Mouse (Mus musculus): ENCODE measurements around the gene Ptpn14. TPM values are rescaled to one million over a fixed set of nuclear protein-coding genes. Genes with fewer than 3 reads are reported as not detected.

Gene Ptpn14
- polyA plus RNA-seq, 1 experiment from 2014 or later, result 10.7 TPM

GRCm38 (mm10) chr1:189811778-189812177 is 83.7 kb downstream of the Ptpn14 start:
- Histone ChIP-seq H3K4me1 (peaks cover 40% of the 10 kb centered on the region), H3K27me3 (no peaks in the 10 kb centered on the region), H3K27ac (replicated peaks) (no peak overlapping the region), H3K36me3 (peaks cover 9% of the 10 kb centered on the region; the same call in 1 of the 2 replicates), H3K4me3 (replicated peaks) (no peak overlapping the region), H3K9ac (no peak overlapping the region), H3K4me2 (replicated peaks) (no peak overlapping the region), H3K9me3 (replicated peaks) (no peaks in the 10 kb centered on the region)
- 65% methylated on average over 2 of the region's 2 CpGs for WGBS
- no peak for ATAC-seq (ENCODE audit: insufficient number of reproducible peaks, low FRiP score, low TSS enrichment, low read depth)

DNA sequence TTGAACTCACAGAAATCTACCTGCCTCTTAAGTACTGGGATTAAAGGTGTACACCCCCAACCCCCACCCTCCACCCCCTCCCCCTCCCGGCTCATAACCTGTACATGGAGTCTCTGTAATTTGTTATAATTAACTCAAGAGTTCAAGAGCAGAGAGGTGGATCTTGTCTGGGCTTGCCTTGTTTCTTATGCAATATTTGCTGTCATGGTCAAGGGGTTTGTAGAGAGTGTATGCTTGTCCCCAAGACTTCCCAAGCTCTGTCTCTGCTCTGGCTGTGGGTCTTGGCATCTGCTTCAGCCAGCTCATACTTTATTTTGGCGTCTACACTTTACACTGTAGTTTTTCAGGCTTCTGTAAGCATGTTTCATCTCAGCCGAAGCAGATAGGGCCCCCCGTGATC is 86.3 kb downstream of the Ptpn14 start:
- H3K4me2 ChIP-seq (replicated peaks), result no peak overlapping the region
- H3K9me3 ChIP-seq (replicated peaks), result no peaks in the 10 kb centered on the region
- H3K27ac ChIP-seq (replicated peaks), result peak overlapping the region; percentile 82
- H3K27me3 ChIP-seq, result no peaks in the 10 kb centered on the region
- no peak for ATAC-seq (ENCODE audit: insufficient number of reproducible peaks, low FRiP score, low TSS enrichment, low read depth)
- 68% methylated on average over 4 of the region's 4 CpGs for WGBS
- no peak overlapping the region for H3K4me3 ChIP-seq (replicated peaks)
- no peak overlapping the region for H3K9ac ChIP-seq
- H3K4me1 ChIP-seq, result peaks cover 58% of the 10 kb centered on the region
- H3K36me3 ChIP-seq, result 0 out of 2 replicates have a peak, but pooled peaks cover 3% of the 10 kb centered on the region

GRCm38 (mm10) chr1:189817089-189817488 is 89.0 kb downstream of the Ptpn14 start:
- no peaks in the 10 kb centered on the region for H3K27me3 ChIP-seq
- H3K9ac ChIP-seq, result no peak overlapping the region
- ATAC-seq (ENCODE audit: insufficient number of reproducible peaks, low FRiP score, low TSS enrichment, low read depth), result peak; percentile 59; the same call in 1 of the 2 replicates
- no peak overlapping the region for H3K4me3 ChIP-seq (replicated peaks)
- 67% methylated on average over 8 of the region's 8 CpGs for WGBS
- H3K4me2 ChIP-seq (replicated peaks), result no peak overlapping the region
- no peaks in the 10 kb centered on the region for H3K36me3 ChIP-seq
- H3K27ac ChIP-seq (replicated peaks), result peak overlapping the region; percentile 95
- H3K4me1 ChIP-seq, result peaks cover 65% of the 10 kb centered on the region
- H3K9me3 ChIP-seq (replicated peaks), result no peaks in the 10 kb centered on the region

- Histone ChIP-seq H3K27ac (replicated peaks) (peak overlapping the region; percentile 95), H3K36me3 (0 out of 2 replicates have a peak, but pooled peaks cover 6% of the 10 kb centered on the region), H3K9ac (no peak overlapping the region), H3K4me3 (replicated peaks) (no peak overlapping the region), H3K4me2 (replicated peaks) (peak overlapping the region; percentile 17; the same call in 1 of the 2 replicates), H3K27me3 (no peaks in the 10 kb centered on the region), H3K4me1 (peaks cover 65% of the 10 kb centered on the region), H3K9me3 (replicated peaks) (no peaks in the 10 kb centered on the region)
- WGBS, result 31% methylated on average over 9 of the region's 9 CpGs
- ATAC-seq (ENCODE audit: insufficient number of reproducible peaks, low FRiP score, low TSS enrichment, low read depth), result peak; percentile 79
Measured at GRCm38 (mm10) chr1:189817810-189818209, 89.7 kb downstream of the Ptpn14 start.

- no peak overlapping the region for H3K4me2 ChIP-seq (replicated peaks)
- no peak overlapping the region for H3K4me3 ChIP-seq (replicated peaks)
- H3K36me3 ChIP-seq, result 0 out of 2 replicates have a peak, but pooled peaks cover 6% of the 10 kb centered on the region
- peaks cover 55% of the 10 kb centered on the region for H3K4me1 ChIP-seq
- WGBS, result 50% methylated on average over 5 of the region's 5 CpGs
- H3K27me3 ChIP-seq, result no peaks in the 10 kb centered on the region
- no peak overlapping the region for H3K27ac ChIP-seq (replicated peaks)
- no peak for ATAC-seq (ENCODE audit: insufficient number of reproducible peaks, low FRiP score, low TSS enrichment, low read depth)
- no peaks in the 10 kb centered on the region for H3K9me3 ChIP-seq (replicated peaks)
- H3K9ac ChIP-seq, result no peak overlapping the region
Measured at GRCm38 (mm10) chr1:189820111-189820510, 92.0 kb downstream of the Ptpn14 start.

DNA sequence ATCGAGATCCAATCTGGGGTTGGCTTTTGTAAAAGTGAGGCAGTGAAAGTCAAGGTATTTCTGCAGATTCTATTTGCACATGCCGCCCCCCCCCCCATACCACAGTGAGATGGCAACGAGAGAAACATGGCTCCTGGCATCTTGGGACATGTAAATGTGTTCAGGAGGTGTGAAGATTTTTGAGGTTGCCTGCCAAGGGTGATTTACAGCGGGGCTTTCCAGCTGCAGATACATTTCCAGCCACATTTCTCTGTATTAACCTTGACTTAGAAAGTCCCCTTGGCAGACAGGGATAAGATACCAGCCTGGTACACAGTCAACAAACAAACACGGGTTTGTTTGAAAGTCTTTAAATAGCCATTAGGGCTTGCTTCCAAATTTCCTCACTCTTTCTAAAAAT is 96.4 kb downstream of the Ptpn14 start:
- Histone ChIP-seq H3K9ac (no peak overlapping the region), H3K27me3 (no peaks in the 10 kb centered on the region), H3K27ac (replicated peaks) (no peak overlapping the region), H3K36me3 (peaks cover 31% of the 10 kb centered on the region), H3K9me3 (replicated peaks) (no peaks in the 10 kb centered on the region), H3K4me3 (replicated peaks) (no peak overlapping the region), H3K4me2 (replicated peaks) (no peak overlapping the region), H3K4me1 (peaks cover 15% of the 10 kb centered on the region; the same call in 1 of the 2 replicates)
- 76% methylated on average over 5 of the region's 5 CpGs for WGBS
- no peak for ATAC-seq (ENCODE audit: insufficient number of reproducible peaks, low FRiP score, low TSS enrichment, low read depth)

DNA sequence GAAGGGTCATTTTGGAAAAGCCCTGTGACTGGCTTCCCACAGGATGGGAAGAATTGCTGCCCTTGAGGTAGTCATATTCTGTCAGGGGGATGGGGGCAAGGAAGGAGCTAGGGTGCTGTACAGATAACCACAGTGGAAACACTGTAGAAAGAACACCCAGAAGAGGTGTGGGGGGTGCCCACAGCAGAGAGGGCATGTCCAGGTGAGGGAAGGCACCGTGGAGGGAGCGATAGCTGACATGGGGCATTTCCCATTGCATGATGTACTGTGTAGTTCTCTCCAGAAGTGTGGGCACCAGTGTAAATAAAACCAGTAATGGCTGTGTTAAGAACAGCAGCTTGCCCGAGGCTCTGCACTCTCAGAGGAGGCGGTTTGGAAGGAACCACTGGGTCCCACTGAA is 102.3 kb downstream of the Ptpn14 start:
- 42% methylated on average over 4 of the region's 4 CpGs for WGBS
- Histone ChIP-seq H3K9me3 (replicated peaks) (no peaks in the 10 kb centered on the region), H3K27ac (replicated peaks) (peak overlapping the region; percentile 39; the same call in 1 of the 2 replicates), H3K36me3 (peaks cover 39% of the 10 kb centered on the region), H3K4me3 (replicated peaks) (no peak overlapping the region), H3K9ac (no peak overlapping the region), H3K4me2 (replicated peaks) (no peak overlapping the region), H3K4me1 (peaks cover 14% of the 10 kb centered on the region; the same call in 1 of the 2 replicates), H3K27me3 (no peaks in the 10 kb centered on the region)
- ATAC-seq (ENCODE audit: insufficient number of reproducible peaks, low FRiP score, low TSS enrichment, low read depth), result no peak; the same call in 1 of the 2 replicates

DNA sequence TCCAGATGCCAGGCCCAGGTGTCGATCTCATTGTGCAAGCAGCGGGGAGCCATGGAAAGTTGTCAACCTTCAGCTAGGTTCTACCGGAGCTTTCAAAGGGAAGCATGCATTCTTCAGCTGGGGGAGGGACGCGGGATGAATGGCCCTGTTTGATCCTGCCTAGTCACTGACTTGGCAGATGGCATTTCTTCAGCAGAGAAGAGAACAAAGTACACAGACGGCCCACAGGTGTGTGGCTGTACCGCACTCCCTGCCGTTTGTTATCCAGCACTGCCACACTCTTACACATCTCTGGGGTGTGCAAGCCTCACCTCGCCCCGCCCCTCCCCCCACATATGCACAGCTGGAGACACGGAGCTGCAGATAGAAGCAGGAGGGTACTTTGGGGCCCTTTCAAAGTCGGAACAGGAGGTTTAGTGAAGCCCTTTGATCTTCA is 102.7 kb downstream of the Ptpn14 start:
- H3K9ac ChIP-seq, result no peak overlapping the region
- WGBS, result 15% methylated on average over 12 of the region's 12 CpGs
- no peaks in the 10 kb centered on the region for H3K9me3 ChIP-seq (replicated peaks)
- H3K36me3 ChIP-seq, result peaks cover 38% of the 10 kb centered on the region
- no peaks in the 10 kb centered on the region for H3K27me3 ChIP-seq
- peaks cover 14% of the 10 kb centered on the region; the same call in 1 of the 2 replicates for H3K4me1 ChIP-seq
- H3K4me3 ChIP-seq (replicated peaks), result no peak overlapping the region
- ATAC-seq (ENCODE audit: insufficient number of reproducible peaks, low FRiP score, low TSS enrichment, low read depth), result 0 out of 2 replicates have a peak, but pooled peaks have one; percentile 36
- peak overlapping the region; percentile 39; the same call in 1 of the 2 replicates for H3K27ac ChIP-seq (replicated peaks)
- H3K4me2 ChIP-seq (replicated peaks), result no peak overlapping the region

DNA sequence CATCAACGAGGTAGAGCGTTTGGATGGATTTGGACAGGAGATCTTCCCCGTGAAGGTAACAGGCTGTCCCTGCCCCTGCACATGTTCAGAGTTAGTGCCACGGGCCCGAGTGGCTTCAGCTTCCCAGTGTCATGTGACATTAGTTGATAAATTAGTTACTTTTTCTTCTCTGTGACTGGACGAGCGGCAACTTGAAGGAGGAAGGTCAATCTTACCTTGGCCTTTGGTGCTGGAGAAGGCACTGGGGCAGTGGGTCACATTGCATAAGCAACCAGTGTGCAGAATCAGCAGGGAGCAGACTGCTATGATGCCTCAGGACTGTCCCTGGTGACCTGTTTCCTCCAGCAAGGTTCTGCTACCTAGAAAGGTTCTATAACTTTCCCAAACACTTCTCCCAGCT is 105.3 kb downstream of the Ptpn14 start:
- H3K4me1 ChIP-seq, result peaks cover 14% of the 10 kb centered on the region; the same call in 1 of the 2 replicates
- no peak overlapping the region for H3K4me3 ChIP-seq (replicated peaks)
- no peak overlapping the region for H3K4me2 ChIP-seq (replicated peaks)
- WGBS, result 74% methylated on average over 7 of the region's 7 CpGs
- no peak for ATAC-seq (ENCODE audit: insufficient number of reproducible peaks, low FRiP score, low TSS enrichment, low read depth)
- H3K9me3 ChIP-seq (replicated peaks), result no peaks in the 10 kb centered on the region
- no peak overlapping the region for H3K9ac ChIP-seq
- H3K27ac ChIP-seq (replicated peaks), result no peak overlapping the region
- H3K36me3 ChIP-seq, result peaks cover 31% of the 10 kb centered on the region
- H3K27me3 ChIP-seq, result no peaks in the 10 kb centered on the region

- Histone ChIP-seq H3K4me1 (peaks cover 14% of the 10 kb centered on the region; the same call in 1 of the 2 replicates), H3K4me3 (replicated peaks) (no peak overlapping the region), H3K27ac (replicated peaks) (no peak overlapping the region), H3K36me3 (peaks cover 33% of the 10 kb centered on the region), H3K9me3 (replicated peaks) (no peaks in the 10 kb centered on the region), H3K27me3 (no peaks in the 10 kb centered on the region), H3K9ac (no peak overlapping the region), H3K4me2 (replicated peaks) (no peak overlapping the region)
- WGBS, result 79% methylated on average over 13 of the region's 13 CpGs
- ATAC-seq (ENCODE audit: insufficient number of reproducible peaks, low FRiP score, low TSS enrichment, low read depth), result no peak
Measured at GRCm38 (mm10) chr1:189834166-189834565, 106.1 kb downstream of the Ptpn14 start.

GRCm38 (mm10) chr1:189846319-189846718 is 118.3 kb downstream of the Ptpn14 start:
- H3K36me3 ChIP-seq, result peaks cover 83% of the 10 kb centered on the region
- 85% methylated on average over 2 of the region's 2 CpGs for WGBS
- no peak for ATAC-seq (ENCODE audit: insufficient number of reproducible peaks, low FRiP score, low TSS enrichment, low read depth)

GRCm38 (mm10) chr1:189849550-189849949 is 121.5 kb downstream of the Ptpn14 start:
- Histone ChIP-seq H3K27me3 (no peaks in the 10 kb centered on the region), H3K27ac (replicated peaks) (no peak overlapping the region), H3K4me2 (replicated peaks) (no peak overlapping the region), H3K9me3 (replicated peaks) (no peaks in the 10 kb centered on the region), H3K4me1 (peaks cover 16% of the 10 kb centered on the region), H3K36me3 (peaks cover 67% of the 10 kb centered on the region), H3K9ac (no peak overlapping the region), H3K4me3 (replicated peaks) (no peak overlapping the region)
- WGBS, result 48% methylated on average over 11 of the region's 11 CpGs
- ATAC-seq (ENCODE audit: insufficient number of reproducible peaks, low FRiP score, low TSS enrichment, low read depth), result no peak

More at GRCm38 (mm10) chr1:189846319-189846718, 118.3 kb downstream of the Ptpn14 start:
- Histone ChIP-seq H3K4me3 (replicated peaks) (no peak overlapping the region), H3K27me3 (no peaks in the 10 kb centered on the region), H3K27ac (replicated peaks) (no peak overlapping the region), H3K9ac (no peak overlapping the region), H3K9me3 (replicated peaks) (no peaks in the 10 kb centered on the region), H3K4me1 (no peaks in the 10 kb centered on the region), H3K4me2 (replicated peaks) (no peak overlapping the region)

Data from embryonic facial prominence, embryonic 15.5 days (tissue).